Mouse (Mus musculus) embryo, embryonic 11.5 days (tissue): ENCODE measurements around the gene Prss38.
"Not testable (repeated sequence)": the region's sequence is repeated elsewhere in the genome, so short reads cannot be mapped to it uniquely, and the experiment has no call there.

Source experiments
- DNase-seq: peaks from one replicate; pipeline ENCODE4 v3.0.0-alpha.2; 2012; ENCODE audit warnings: low read depth, low spot score

The Prss38 gene

GRCm38 (mm10) chr11:59377999-59378398 lies 2.5 kb upstream of the Prss38 start:
- no peak for DNase-seq

GRCm38 (mm10) chr11:59369848-59370247 lies 5.6 kb downstream of the Prss38 start:
- DNase-seq = no peak

DNA sequence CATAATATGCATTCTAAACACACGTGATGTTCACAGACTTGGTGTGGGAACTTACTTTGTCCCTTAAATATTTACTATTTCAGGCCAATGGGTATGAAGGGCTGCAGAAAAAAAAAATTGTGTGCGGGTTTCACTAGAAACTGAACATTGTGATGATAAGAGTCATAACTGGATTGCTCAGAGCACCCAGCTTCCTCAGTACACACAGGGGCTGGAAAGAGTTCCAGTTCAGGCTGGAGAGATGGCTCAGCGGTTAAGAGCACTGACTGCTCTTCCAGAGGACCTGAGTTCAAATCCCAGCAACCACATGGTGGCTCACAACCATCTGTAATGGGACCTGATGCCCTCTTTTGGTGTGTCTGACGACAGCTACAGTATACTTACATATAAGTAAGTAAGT lies 7.5 kb downstream of the Prss38 start:
- not testable (repeated sequence) for DNase-seq

DNA sequence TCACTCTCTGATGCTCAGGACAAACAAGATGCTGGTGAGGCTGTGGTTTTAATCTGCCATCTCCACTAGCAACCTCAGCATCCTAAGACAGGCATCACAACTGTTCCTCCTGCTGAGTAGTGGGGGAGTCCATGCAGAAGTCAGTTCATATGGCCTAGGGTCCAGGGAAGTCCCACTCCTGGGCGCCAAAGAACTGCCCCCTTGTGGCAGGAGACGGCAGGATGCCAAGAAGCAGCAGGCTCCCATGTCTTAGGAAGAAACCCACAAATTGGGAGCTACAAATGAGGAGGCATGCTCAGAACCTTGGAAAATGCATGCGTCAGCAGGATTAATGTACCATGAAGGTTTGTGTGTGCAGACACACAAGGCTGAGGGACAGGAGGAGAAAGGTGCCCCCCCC lies 8.8 kb downstream of the Prss38 start:
- DNase-seq = no peak

GRCm38 (mm10) chr11:59366031-59366430 lies 9.4 kb downstream of the Prss38 start:
- no peak for DNase-seq

DNA sequence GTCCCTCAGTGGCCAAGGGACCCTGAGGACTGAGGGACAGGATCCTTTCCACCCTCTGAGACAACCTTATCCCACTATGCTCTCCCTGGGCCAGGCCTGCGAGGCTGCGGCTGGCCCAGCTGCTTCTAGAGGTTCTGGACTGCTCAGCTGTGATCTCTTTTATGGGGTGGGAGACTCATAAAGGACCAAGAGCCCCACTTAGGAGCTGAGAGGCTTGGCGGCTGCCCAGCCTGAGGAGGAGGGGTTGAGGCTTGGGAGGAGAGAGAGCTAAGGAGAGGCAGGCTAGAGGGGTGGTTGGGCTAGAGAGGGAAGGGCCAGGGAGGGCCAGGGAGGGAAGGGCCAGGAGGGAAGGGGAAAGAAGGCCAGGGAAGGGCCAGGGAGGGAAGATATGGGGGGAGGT lies 11.0 kb downstream of the Prss38 start:
- DNase-seq = no peak

- no peak for DNase-seq
Measured at GRCm38 (mm10) chr11:59364007-59364406, 11.4 kb downstream of the Prss38 start.

DNA sequence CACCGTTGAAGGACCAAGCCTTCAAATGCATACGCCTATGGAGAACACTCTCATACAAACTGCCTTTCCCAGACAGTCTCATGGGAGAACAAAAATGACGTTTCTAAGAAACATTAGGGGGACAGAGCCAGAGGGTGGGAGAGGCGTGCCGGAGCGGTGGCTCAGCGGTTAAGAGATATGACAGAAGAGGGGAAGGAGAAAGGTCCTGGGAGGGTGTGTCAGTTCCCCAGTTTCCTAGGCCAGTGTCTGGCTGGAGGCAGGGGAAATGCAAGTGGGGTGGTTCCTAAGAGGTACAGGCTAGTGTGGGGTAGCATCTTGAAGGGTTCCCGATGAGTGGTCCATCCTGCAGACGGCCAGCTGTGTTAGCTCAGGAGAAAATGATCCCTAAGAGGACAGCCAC lies 14.2 kb downstream of the Prss38 start:
- DNase-seq = no peak

- DNase-seq = no peak
Measured at GRCm38 (mm10) chr11:59356874-59357289, 18.6 kb downstream of the Prss38 start.

DNA sequence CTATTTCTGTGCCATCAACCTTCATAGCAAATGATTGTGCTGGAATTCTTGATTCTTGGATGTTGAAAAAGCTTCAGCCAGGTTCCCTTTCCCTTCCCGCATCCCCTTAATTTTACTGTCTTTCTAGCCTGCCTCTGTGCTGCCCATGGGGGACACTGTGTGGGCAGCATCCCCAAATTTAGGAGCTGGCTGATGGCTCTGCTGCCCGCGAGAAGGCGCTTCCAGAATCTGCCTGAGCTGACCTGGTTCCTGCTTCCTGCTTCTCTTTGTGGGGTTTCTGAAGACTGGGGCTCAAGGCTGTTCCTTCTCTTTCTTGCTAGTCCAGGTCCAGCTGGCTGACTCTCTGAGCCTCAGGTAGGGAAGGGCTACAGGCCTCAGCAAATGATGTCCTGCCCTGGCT lies 20.7 kb downstream of the Prss38 start:
- no peak for DNase-seq

DNA sequence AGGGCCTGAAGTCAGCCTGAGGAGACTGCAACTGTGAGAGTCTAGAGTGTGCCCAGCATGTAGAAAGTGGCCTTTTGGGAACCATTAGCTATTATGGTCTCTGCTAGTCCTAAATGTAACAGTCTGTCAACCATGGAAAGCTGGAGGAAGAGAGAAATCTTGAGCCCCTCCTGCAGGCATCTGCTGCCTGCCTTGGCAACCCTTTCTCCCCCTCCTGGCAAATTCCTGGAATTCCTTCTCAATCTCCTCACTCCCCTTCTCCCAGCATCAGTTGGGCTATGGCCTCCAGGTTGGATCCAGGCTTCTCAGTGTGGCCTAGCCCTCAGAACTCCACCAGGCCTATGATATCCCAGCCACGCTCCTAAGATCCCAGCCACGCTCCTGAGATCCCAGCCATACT lies 25.1 kb downstream of the Prss38 start:
- no peak for DNase-seq

DNA sequence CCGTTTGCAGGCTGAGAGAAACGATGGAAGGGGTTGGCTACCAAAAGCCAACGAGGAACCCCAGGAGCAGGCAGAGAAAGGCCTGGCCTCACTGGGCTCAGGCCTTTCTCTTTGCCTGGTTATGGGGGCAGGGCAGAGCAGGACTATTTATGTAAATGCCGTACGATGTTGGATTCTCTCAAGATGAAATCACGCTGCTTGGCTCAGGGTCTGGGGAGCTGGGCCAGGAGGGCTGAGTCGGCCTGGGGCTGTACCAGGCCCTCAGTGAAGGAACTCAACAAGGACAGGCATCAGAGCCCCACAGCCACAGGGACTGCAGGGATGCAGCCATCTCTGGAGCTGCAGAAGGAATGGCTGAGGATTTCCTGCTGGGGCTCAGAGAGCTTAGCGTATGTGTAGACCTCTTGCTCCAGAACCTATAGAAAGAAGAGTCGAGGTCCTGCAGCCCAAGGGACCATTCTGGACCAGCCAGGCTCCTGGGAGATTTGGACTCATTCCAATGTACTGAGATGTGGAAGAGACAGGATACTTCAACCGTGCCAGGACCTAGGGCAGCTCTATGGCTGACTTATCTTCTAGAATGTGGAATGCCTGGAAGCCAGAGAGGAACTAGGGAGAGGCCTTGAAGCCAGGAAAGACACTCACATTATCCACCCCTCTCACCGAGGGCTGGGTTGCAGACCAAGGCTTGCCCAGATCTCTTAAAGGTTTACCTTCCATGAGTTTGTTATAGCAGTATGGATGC lies 29.1 kb downstream of the Prss38 start:
- no peak for DNase-seq

GRCm38 (mm10) chr11:59342956-59343355 lies 32.5 kb downstream of the Prss38 start:
- DNase-seq = no peak

DNA sequence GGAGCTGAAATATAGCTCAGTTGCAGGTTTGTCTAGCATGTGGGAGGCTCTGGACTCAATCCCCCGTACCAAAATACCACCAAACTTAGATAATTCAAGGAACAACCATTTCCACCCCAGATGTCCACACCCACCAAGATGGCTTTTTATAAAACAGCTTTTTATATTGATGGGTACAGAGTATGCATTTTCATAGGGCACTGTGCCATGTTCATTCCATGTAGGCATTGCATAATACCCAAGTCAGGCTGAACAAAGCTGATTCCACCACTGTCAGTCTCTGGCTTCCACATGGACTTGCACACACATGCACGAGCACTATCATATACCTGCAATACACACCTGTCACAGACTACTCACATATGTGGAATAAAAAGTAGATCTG lies 36.7 kb downstream of the Prss38 start:
- DNase-seq = no peak

GRCm38 (mm10) chr11:59337955-59338735 lies 37.3 kb downstream of the Prss38 start:
- no peak for DNase-seq

- peak; percentile 31 for DNase-seq
Measured at GRCm38 (mm10) chr11:59336381-59336780, 39.1 kb downstream of the Prss38 start.

- no peak for DNase-seq
Measured at GRCm38 (mm10) chr11:59335942-59336341, 39.5 kb downstream of the Prss38 start.

DNA sequence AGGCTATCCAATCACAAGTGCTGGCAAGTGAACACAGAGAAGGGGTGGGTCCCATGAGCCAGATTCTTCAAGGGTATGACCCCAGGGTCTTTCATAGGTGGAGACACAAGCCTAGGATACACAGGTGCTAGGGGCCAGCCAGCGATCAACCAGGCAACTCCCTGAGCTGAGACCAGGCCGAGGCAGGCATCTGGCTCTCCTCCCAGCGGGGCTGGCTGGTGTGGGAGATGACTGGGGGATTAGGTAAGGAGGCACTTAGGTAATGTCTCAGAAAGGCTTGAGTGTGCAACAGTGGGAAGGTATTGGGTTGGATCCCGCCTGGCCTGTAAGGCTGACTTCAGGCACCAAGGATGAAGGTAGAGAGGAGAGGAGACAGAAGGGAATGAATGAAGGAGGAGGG lies 40.3 kb downstream of the Prss38 start:
- no peak for DNase-seq

- no peak for DNase-seq
Measured at GRCm38 (mm10) chr11:59332938-59333337, 42.5 kb downstream of the Prss38 start.

- no peak for DNase-seq
Measured at GRCm38 (mm10) chr11:59331167-59331869, 44.1 kb downstream of the Prss38 start.

- DNase-seq = peak; percentile 62
Measured at GRCm38 (mm10) chr11:59330560-59330959, 44.9 kb downstream of the Prss38 start.

GRCm38 (mm10) chr11:59329616-59330015 lies 45.8 kb downstream of the Prss38 start:
- DNase-seq = no peak
